7 mouse cellular contexts compared by ENCODE assay signal in genomic region chr4:126286492-126286891, GRCm38 (mm10). TPM values are rescaled to one million over a fixed set of nuclear protein-coding genes. Genes with fewer than 3 reads are reported as not detected.
DNase-seq lines count a peak whose midpoint lies in the region; ATAC-seq and TF ChIP-seq lines count a peak whose summit lies in the region.

Gene Col8a2 (plus strand): TSS chr4:126286793.

- H3K4me2 ChIP-seq in hindbrain, embryonic 16.5 days (ENCODE audit: low read length): peak within 1 kb of the TSS; percentile 54
- H3K4me2 ChIP-seq in lung, embryonic 14.5 days: peak within 1 kb of the TSS; percentile 73
- peak within 1 kb of the TSS; percentile 74 for H3K4me2 ChIP-seq in stomach, embryonic 14.5 days (replicated peaks; ENCODE audit: low read depth, low read length)

- no peak within 1 kb of the TSS; the same call in 1 of the 2 replicates for H3K27ac ChIP-seq in hindbrain, embryonic 16.5 days (ENCODE audit: low read depth, low read length)
- H3K27ac ChIP-seq in lung, embryonic 14.5 days (ENCODE audit: low read depth): no peak within 1 kb of the TSS
- peak within 1 kb of the TSS; percentile 44; the same call in 1 of the 2 replicates for H3K27ac ChIP-seq in stomach, embryonic 14.5 days (ENCODE audit: low read length)

- 2% methylated on average over 37 of the region's 42 CpGs for WGBS in hindbrain, embryonic 16.5 days
- WGBS in lung, embryonic 14.5 days: 2% methylated on average over 36 of the region's 42 CpGs
- WGBS in stomach, embryonic 14.5 days: 1% methylated on average over 27 of the region's 42 CpGs

- peak within 1 kb of the TSS; percentile 38 for H3K4me3 ChIP-seq in hindbrain, embryonic 16.5 days (ENCODE audit: low read length)
- H3K4me3 ChIP-seq in lung, embryonic 14.5 days (ENCODE audit: low read depth, low read length): peak within 1 kb of the TSS; percentile 44
- peak within 1 kb of the TSS; percentile 37 for H3K4me3 ChIP-seq in stomach, embryonic 14.5 days (ENCODE audit: low read depth, low read length)

- H3K4me1 ChIP-seq in hindbrain, embryonic 16.5 days (ENCODE audit: control insufficient read depth, insufficient read depth, low read depth, low read length): peaks cover 4% of the 10 kb centered on the region; the same call in 1 of the 2 replicates
- peaks cover 4% of the 10 kb centered on the region for H3K4me1 ChIP-seq in lung, embryonic 14.5 days (ENCODE audit: insufficient read depth)
- H3K4me1 ChIP-seq in stomach, embryonic 14.5 days (ENCODE audit: control insufficient read depth, insufficient read depth, low read length): peaks cover 7% of the 10 kb centered on the region

- no peak for ATAC-seq in hindbrain, embryonic 16.5 days
- peak; percentile 62 for ATAC-seq in lung, embryonic 14.5 days (ENCODE audit: insufficient read depth)
- 0 out of 2 replicates have a peak, but pooled peaks have one; percentile 39 for ATAC-seq in stomach, embryonic 14.5 days (ENCODE audit: insufficient number of reproducible peaks, insufficient read depth, low FRiP score, low read depth)

- peaks cover 4% of the 10 kb centered on the region; the same call in 1 of the 2 replicates for H3K9me3 ChIP-seq in hindbrain, embryonic 16.5 days (ENCODE audit: control insufficient read depth, low read length)
- H3K9me3 ChIP-seq in lung, embryonic 14.5 days (ENCODE audit: low read depth, low read length): no peaks in the 10 kb centered on the region
- no peaks in the 10 kb centered on the region for H3K9me3 ChIP-seq in stomach, embryonic 14.5 days (ENCODE audit: control insufficient read depth, low read depth, low read length)

- H3K36me3 ChIP-seq in hindbrain, embryonic 16.5 days (ENCODE audit: control insufficient read depth, insufficient read depth, low read length): no peaks in the 10 kb centered on the region
- no peaks in the 10 kb centered on the region for H3K36me3 ChIP-seq in lung, embryonic 14.5 days (ENCODE audit: insufficient read depth)
- no peaks in the 10 kb centered on the region for H3K36me3 ChIP-seq in stomach, embryonic 14.5 days (ENCODE audit: control insufficient read depth, insufficient read depth, low read length)

- no peak for TF ChIP-seq CTCF in lung, embryonic 14.5 days (IDR thresholded peaks at IDR 0.05; ENCODE audit: low read depth)

- H3K27me3 ChIP-seq in hindbrain, embryonic 16.5 days (replicated peaks; ENCODE audit: control insufficient read depth, insufficient read depth, low read length): peaks cover 28% of the 10 kb centered on the region
- H3K27me3 ChIP-seq in lung, embryonic 14.5 days (ENCODE audit: insufficient read depth, low read length): peaks cover 38% of the 10 kb centered on the region
- no peaks in the 10 kb centered on the region; the same call in 1 of the 2 replicates for H3K27me3 ChIP-seq in stomach, embryonic 14.5 days (ENCODE audit: control insufficient read depth, insufficient read depth, low read length)

- H3K9ac ChIP-seq in hindbrain, embryonic 16.5 days (ENCODE audit: low read depth, low read length): peak within 1 kb of the TSS; percentile 48; the same call in 1 of the 2 replicates
- H3K9ac ChIP-seq in lung, embryonic 14.5 days: peak within 1 kb of the TSS; percentile 51
- H3K9ac ChIP-seq in stomach, embryonic 14.5 days (replicated peaks; ENCODE audit: low read depth, low read length): peak within 1 kb of the TSS; percentile 25; the same call in 1 of the 2 replicates

- DNase-seq in ZHBTc4 (ENCODE audit: low read depth, low spot score): peak; percentile 63
- DNase-seq in embryo, embryonic 9.5 days (ENCODE audit: extremely low spot score): peak; percentile 28
- DNase-seq in lung, embryonic 14.5 days: peak; percentile 59
- DNase-seq in thymus, postnatal 36 days: no peak
- no peak for DNase-seq in layer of hippocampus, adult 9-11 months

RNA-seq across cellular contexts. Expression of gene Col8a2, which starts in this region (rescaled TPM):
- polyA plus RNA-seq in hindbrain, embryonic 16.5 days (2015; fragmentation: Nextera tagmentation; extraction: Ambion mirVana): 5.8 and 6.8 TPM in 2 replicates
- 4.0 and 5.2 TPM in 2 replicates for polyA plus RNA-seq in lung, embryonic 14.5 days (2014; fragmentation: Nextera tagmentation; extraction: Ambion mirVana)
- 10.2 and 10.8 TPM in 2 replicates for polyA plus RNA-seq in stomach, embryonic 14.5 days (2014; fragmentation: Nextera tagmentation; extraction: Ambion mirVana)

Comparison
In these comparisons a context has a peak if more than half of its experiments do, and no peak if none do; other contexts are left out.
1. DNase-seq: peak in ZHBTc4 (single experiment), embryo, embryonic 9.5 days (single experiment) and lung, embryonic 14.5 days (single experiment); none in thymus, postnatal 36 days (0 of 2) and layer of hippocampus, adult 9-11 months (single experiment).
2. Peak in every context shown above with its lines, with median percentiles within 50 percentile points of each other: H3K4me2 ChIP-seq, H3K4me3 ChIP-seq and H3K9ac ChIP-seq.